Mouse (Mus musculus) cerebellum, adult (tissue): ENCODE measurements around the gene Dvl2.

Experiments used
- ATAC-seq: cut with Nextera tagmentation; 2 replicates; pipeline ENCODE4 v1.9.2; 2017; ENCODE audit warnings: mild to moderate bottlenecking, moderate library complexity, mixed read lengths; ENCODE audit not compliant: insufficient number of reproducible peaks, low FRiP score, low TSS enrichment

Gene Dvl2

GRCm38 (mm10) chr11:69980196-69981140, 19.9 kb upstream of the Dvl2 start:
- ATAC-seq: peak; percentile 91

- ATAC-seq: no peak
These were observed 19.1 kb upstream of the Dvl2 start, which contains the start of gene Ctdnep1 for GRCm38 (mm10) chr11:69981141-69981762. TSS of gene Ctdnep1 (plus strand) at chr11:69981156.

- no peak for ATAC-seq
These were observed 18.2 kb upstream of the Dvl2 start, which contains the start of gene Elp5 for GRCm38 (mm10) chr11:69982225-69982624. TSS of gene Elp5 (minus strand) at chr11:69982517.

GRCm38 (mm10) chr11:69982877-69983276, 17.5 kb upstream of the Dvl2 start:
- ATAC-seq: no peak

DNA sequence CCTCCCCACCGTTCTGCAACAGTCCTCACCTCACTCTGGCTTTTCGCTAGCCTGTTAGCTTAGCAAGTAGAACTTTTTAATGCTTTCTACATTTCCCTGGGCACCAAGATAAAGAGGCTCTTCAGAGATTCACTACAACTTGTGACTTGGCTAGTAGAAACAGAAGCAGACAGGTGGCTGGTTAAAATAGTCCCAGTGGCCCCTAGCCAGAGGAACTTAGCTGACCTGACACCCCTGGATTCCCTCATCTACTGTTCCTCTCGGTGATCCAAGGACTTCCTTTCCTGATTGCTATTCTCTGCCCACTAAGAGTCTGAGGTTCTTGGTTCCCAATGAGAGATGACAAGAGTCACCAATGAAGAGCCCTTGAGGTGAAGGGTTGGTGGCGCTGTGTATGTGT, 17.0 kb upstream of the Dvl2 start:
- no peak for ATAC-seq

GRCm38 (mm10) chr11:69984431-69984830, 16.0 kb upstream of the Dvl2 start:
- ATAC-seq: no peak

DNA sequence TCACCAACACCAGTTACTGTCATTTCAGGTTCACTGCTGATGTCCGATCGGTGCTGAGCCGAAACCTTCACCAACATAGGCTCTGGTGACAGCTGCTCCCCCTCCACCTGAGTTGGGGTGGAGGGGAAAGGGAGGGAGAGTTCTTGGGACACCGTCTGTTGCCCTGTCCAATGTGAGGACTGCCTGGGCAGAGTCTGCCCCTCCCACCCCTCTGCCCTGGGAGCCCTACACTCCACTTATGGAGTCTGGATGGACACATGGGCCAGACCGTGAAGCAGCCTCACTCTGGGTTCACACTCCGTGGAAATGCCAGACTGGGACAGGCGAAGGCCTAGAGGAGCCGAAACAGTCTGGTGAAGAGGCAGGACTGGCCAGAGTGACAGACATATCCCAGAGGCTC, 10.4 kb upstream of the Dvl2 start:
- no peak for ATAC-seq

DNA sequence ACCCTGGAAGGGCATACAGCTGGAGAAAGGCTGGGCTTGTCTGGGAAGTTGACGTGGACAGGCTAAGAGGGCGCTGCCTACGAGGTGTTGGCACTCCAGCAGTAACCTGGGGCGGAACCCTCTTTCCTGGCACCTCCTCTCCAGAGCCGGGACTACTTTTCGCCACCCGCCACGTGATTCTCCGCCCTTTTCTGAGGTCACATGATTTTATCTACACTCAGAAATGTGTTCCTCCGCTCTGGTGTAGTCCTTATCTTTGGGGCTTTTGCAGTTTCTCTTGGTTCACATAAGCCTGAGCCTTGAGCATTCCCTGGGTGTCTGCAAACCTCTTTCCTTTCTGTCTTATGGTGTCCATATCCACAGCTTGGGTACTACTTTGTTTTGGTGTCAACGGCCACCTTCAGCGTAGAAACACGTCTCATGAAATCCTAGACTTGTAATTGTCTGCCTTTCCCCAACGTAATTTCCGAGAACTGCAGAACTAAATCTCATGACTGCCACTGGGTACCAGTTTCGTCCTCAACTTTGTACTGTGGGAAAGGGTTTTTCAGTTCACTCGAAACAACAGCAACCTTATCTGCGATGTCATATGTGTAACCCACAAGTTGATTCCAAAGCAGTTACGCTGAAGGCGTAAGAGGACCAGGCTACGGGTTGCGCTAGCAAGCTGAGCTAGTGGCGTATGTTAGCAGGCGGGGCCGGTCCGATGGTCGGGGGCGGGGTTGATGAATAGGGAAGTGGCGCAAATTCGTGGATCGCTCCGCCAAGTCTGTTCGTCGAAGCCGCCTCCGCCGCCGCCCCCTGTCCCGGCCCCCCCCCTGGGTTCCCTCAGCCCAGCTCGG, 9.3 kb upstream of the Dvl2 start, which contains the start of gene Gabarap:
Gene Gabarap, plus strand, starts transcription at position 294 of the 842 bp plus-strand sequence.
- ATAC-seq: peak; percentile 66; the same call in 1 of the 2 replicates

- ATAC-seq: no peak
These were observed 8.7 kb upstream of the Dvl2 start for GRCm38 (mm10) chr11:69991711-69992110.

- ATAC-seq: no peak
These were observed 8.0 kb upstream of the Dvl2 start for GRCm38 (mm10) chr11:69992396-69992795.

DNA sequence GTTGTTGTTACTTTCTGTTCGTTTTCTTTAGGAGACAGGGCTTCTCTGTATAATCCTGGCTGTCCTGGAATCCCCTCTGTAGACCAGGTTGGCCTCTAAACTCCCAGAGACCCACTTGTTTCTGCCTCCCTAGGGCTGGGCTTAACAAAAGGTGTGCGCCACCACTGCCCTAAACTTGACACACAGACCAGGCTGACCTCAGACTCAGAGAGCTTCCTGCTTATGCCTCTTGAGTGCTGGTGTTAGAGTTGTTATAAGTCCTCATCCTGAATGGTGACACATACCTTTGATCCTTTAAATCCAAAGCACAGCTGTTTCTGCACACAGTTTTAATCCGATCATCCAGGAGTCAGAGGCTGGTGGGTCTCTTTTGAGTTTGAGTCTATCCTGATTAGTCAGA, 7.5 kb upstream of the Dvl2 start:
- ATAC-seq: no peak

DNA sequence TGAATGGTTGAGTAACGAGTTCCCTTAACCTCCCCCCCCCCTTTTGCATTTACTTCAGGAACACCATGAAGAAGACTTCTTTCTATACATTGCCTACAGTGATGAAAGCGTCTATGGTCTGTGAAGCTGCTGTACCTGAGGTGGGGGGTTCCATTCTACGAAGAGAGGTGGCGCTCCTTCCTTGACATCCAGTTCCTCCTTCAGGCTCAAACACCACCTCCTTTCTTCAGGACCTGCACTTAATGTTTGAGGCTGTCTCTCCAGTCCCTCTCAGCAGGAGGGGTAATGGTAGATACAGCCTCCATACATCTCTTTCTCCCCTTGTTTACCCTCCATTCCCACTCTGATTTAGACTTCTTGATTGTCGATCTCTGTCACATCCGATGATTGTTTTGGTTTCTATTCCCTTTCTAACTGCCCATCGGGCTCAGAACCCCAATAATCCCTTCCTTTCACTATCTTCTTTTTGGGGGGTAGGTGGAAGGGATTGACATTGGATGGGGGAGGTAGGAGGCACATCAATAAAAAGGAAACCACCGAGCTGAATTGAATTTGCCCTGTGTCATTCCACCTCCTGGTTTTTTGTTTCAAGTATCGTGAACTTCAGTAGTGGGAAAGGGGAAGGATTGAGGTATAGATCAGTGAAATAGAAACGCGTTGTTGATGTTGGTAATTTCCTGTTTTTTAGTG, 5.8 kb upstream of the Dvl2 start:
- ATAC-seq: no peak

DNA sequence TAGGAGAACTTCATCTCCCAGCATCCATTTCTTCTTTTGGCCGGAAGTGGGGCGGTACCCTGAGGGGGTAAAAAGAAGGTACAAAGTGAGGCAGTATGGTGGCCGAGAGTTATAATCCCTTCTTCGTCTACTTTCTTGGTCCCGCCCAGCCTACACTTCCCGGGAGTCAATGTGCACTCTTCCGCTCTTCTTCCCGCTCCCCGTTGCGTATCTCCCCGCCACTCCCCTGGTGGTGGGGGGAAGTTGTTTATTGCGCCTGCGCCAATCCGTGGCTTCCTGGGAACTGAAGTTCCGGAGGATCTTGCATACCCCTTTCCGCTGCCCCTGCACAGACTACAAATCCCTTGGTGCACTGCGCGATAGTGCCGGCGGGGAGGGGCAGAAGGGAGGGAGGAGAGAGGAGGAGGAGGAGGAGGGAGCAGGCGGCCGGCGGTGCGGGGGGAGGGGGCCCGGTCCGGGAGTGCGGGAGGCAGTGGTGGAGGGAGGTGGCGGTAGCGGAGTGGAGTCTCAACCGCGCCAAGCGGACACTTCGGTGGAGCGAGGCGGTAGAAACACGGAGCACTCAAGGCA, 4.9 kb upstream of the Dvl2 start, which contains the start of gene Phf23:
Gene Phf23, plus strand, starts transcription at position 387 of the 570 bp plus-strand sequence.
- ATAC-seq: peak; percentile 67

- no peak for ATAC-seq
These were observed 4.0 kb upstream of the Dvl2 start for GRCm38 (mm10) chr11:69996161-69997061.

DNA sequence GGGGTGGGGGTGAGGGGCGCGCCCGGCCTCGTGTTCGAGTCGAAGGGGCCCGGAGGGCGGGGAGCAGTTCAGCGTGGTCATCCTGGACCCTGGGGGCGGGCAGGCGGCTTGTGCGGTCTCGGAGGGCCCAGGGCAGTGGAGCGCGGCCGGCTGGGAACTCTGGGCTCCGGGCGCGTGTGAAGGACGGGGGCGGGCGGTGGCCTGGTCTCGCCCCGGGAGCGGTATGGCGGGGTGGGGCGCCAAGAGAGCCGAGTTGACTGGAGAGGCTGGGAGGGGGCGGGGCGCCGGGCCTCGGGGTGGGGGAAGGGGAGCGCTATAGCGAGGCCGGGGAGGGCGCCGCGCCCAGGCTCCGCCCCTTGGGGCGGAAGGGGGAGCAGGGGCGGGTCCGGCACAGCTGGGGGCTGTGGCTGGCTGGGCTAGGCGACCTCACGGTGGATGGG, 3.3 kb upstream of the Dvl2 start:
- no peak for ATAC-seq

- ATAC-seq: no peak
These were observed 1.6 kb upstream of the Dvl2 start for GRCm38 (mm10) chr11:69998567-69999491.

DNA sequence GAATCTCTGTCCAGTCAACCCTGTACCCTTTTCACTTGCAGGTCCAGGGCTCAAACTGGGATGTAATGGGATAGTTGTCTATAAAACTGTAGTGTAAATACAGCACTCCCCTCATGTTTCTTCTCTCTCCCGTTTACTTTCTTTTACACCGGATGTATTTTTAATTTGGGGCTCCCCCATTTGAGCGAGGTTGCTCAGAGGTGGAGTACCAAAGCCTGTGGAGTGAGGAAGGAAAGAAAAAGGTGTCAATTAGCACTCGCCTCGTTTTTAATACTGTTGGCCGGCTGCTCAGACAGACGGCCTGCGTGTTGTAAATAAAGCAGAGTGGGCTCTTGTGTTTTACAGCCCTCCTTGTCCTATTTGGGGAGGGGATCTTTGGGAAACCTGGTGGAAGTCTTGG, 729 bp upstream of the Dvl2 start:
- no peak for ATAC-seq
